Mouse (Mus musculus): ENCODE data around the gene Madd.

Gene Madd

GRCm38 (mm10) chr2:91087453-91087852 is 96.2 kb downstream of the Madd start:
- DNase-seq = no peak

Measured in right cerebral cortex, adult 18-20 months (tissue).